Mouse (Mus musculus) adrenal gland, postnatal 25 days (tissue): ENCODE measurements around the gene Fam168b. TPM values are rescaled to one million over a fixed set of nuclear protein-coding genes. Genes with fewer than 3 reads are reported as not detected.
A peak's percentile ranks its signal among the peaks of the same experiment; 100 is the strongest.

Experiments used
- DNase-seq: peaks from one replicate; pipeline ENCODE4 v3.0.0; 2021; ENCODE audit warnings: mixed read lengths
- long read RNA-seq: library from polyadenylated mRNA; stranded (forward); transcript quantifications from one replicate; pipeline ENCODE4 v2.0.0, GENCODE M21; 2021
- total RNA-seq: library from RNA; stranded (reverse); gene quantifications from 2 replicates; pipeline ENCODE4 v1.2.3, GENCODE M21; 2021

Gene Fam168b
- 118 and 144 TPM in 2 replicates for total RNA-seq
- long read RNA-seq, full-length matches to known transcripts, result 29 of 93 reads
- long read RNA-seq, partial matches to known transcripts, result 14 of 93 reads
- long read RNA-seq, other reads (novel, unspliced or antisense), result 50 of 93 reads

DNA sequence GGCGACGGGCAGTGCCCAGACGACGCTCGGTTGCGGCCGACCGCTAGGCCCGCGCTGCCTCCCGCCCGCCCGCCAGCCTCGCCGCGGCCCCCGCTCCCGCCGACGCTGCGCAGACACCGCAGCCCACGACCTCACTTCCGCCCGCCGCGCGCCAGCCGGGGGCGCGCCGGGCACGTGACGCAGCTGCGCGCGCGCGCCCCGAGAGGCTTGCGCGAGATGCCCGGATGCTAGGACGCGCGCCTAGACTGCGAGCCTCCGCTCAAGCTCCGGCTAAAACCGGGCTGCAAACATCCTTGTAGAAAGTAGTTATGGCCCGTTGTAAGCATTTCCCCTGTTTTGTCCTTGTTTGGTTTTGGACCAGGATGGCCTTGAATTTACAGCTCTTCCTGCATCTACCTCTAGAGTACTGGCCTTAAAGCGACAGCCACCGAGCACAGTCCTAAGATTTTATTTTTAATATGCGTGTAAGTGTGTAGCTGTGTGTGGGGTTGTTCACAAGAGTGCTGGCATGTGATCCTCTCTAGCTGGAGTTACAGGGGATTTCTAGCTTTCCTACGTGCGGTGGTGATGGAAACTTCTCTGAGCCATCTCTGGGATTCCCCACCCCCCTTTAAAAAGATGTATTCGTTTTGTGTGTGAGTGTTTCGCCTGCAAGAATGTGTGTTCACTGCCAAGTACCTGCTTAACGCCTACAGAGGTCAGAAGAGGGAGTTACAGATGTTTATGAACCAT is at the start of gene Fam168b:
Fam168b (minus strand) TSS at position 179 of the 732 bp plus-strand sequence.
- DNase-seq, result peak; percentile 88

DNA sequence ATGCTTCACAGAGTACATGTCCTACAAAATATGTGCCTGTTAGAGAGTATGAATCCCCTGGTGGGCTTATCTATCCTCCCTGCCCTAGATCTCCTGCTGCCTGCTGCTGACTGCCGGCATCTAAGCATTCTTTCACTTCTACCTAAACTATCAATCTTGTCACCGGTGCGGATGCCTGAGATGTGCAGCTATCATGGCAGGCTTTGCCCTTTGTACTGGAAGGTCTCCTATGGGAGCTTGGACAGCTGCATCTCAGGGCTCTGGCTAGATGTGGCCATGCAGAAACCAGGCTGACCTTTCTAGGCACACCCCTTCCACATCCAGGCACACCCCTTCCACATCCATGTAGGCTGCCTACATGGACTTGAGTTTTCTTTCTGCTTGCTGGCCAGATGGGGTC is 49.6 kb upstream of the Fam168b start:
- DNase-seq, result no peak

DNA sequence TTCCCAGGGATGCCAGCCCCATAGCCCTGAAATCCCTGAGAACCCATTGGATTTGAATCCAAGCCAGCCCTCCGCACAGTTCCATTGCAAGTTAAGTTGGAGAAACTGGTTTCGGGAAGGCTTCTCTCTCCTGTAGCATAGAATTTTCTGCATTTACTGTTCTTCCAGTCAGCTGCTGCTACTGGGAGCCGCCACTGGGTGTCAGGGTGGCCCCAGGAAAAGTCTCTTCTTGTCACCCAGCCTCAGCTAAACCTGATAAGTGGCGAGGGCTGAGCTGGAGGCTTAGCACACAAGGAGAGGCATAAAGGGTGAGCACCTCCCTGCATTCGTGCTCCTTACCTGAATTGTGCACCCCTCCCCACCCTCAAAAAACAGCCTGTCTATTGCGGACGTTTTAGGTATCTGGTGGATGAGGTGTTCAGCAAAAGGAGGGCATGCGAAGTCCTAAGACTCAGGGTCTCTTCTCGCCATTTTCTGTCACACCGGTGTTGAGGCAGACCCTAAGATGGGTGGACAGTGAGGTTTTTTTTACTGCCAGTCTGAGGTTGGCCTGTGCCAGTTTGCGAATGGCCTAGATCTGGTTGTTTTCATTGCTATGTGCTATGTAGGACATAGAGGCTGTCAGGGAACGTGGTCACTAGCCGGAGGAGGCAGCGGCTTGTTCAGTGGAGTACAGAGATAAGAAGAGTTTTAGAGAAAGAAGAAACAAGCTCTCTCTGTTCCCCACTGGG is 48.9 kb upstream of the Fam168b start:
- DNase-seq, result peak; percentile 30

GRCm38 (mm10) chr1:34883776-34884175 is 40.9 kb upstream of the Fam168b start:
- no peak for DNase-seq

DNA sequence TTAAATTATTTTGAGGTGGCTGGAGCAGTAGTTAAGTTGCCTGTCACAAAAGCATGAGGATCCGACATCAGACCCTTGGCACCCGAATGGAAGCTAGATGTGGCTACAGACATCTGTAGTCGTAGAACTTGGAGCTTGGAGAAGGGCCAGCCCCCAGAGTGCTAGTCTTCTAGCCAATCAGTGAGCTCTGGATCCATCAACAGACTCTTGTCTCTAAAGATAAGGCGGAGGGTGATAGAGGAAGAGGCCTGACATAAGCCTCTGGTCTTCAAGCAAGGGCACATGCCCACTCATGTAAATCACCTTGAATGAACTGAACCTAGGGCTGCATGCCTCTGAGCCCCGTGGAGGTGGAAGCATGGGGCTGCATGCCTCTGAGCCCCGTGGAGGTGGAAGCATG is 36.7 kb upstream of the Fam168b start:
- no peak for DNase-seq

DNA sequence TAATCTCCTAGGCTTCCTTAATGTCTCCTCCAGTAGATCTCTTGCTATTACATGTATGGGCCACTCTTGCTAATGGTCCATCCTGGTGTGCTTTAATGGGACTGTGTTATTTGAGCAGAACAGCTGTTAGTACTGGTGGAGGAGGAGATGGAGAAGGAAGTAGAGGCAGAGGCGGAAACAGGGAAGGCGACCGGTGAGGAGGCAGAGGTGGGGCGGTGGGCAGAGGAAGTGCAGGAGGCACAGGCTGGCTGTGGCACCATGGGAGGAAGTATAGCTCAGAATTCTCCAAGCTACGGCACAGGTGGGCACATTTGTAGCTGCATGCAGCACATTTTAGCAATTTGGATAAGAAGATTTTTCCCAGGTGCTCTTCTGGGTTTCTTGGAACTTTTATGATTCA is 30.7 kb upstream of the Fam168b start:
- DNase-seq, result no peak

DNA sequence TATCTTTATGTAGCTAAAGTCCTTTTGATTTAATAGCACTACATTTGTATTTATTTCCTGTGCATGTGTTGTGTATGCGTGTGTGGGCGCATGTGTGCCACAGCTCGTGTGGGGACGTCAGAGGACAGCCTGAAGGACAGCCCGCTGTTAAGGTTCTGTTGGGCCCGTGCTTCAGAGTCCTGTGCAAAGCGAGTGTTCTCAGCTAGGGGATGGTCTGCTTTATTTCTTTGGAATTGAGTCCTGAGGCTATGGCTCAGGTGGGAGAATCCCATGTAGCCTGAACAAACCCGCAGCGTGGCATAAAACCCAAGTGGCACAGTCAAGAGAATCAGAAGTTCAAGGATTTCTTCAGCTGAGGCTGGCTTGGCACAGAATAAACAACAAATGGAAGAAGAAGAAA is 28.3 kb upstream of the Fam168b start:
- DNase-seq, result no peak

DNA sequence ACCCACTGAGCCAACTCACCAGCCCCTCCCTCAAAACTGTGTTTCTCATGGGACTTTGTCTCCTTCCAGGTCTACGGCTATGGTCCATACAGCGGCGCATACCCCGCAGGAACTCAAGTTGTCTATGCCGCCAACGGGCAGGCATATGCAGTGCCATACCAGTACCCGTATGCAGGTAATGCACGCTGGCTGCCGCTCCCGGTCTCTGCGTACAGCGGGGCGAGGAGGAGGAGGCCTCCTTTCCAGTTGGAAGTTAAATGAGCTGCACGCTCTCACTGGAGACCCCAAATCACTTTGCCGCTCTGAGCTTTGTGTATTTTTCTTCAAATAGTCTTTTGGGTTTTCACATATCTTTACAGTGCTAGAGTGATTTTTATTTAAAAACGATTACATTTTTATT is 26.4 kb upstream of the Fam168b start:
- DNase-seq, result no peak

- no peak for DNase-seq
Measured at GRCm38 (mm10) chr1:34868391-34868790, 25.5 kb upstream of the Fam168b start.

- DNase-seq, result no peak
Measured at GRCm38 (mm10) chr1:34867574-34867955, 24.7 kb upstream of the Fam168b start.

- DNase-seq, result peak; percentile 88
Measured at GRCm38 (mm10) chr1:34866815-34867573, 24.1 kb upstream of the Fam168b start.

- DNase-seq, result no peak
Measured at GRCm38 (mm10) chr1:34865866-34866265, 23.0 kb upstream of the Fam168b start.

DNA sequence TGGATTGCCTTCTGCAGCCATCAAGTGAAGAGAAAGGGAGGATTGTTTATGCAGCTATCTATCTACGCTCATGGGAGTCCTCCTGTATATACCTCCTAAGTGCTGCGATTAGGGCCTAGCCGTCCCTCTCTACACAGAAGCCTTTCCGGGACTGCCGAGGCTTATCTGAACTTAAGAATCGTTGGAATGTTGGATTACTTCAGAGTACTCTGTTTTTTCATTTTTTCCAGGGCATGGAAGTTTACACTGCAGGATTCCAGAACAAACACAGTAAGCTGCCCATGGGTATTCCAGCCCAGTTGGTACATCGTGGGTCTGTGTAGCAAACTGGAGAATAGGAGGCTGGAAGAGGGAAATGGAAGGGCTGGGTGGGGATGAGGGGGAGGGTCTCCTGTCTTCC is 21.4 kb upstream of the Fam168b start:
- DNase-seq, result no peak

- DNase-seq, result no peak
Measured at GRCm38 (mm10) chr1:34863323-34863722, 20.5 kb upstream of the Fam168b start.

DNA sequence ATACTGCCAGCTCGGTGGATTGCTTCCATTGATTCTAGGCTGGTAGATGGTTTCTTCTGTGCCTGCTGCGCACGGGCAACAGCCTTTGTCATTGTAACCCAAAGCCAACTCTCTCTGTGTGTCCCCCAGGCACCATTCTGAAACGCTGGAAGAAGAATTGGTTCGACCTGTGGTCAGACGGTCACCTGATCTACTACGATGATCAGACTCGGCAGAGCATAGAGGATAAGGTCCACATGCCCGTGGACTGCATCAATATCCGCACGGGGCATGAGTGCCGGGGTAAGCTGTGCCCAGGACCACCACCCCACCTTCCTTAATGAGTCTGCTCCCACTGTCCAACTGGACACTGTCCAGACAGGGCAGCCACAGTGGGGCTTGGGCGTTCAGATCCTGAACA is 20.0 kb upstream of the Fam168b start:
- no peak for DNase-seq

DNA sequence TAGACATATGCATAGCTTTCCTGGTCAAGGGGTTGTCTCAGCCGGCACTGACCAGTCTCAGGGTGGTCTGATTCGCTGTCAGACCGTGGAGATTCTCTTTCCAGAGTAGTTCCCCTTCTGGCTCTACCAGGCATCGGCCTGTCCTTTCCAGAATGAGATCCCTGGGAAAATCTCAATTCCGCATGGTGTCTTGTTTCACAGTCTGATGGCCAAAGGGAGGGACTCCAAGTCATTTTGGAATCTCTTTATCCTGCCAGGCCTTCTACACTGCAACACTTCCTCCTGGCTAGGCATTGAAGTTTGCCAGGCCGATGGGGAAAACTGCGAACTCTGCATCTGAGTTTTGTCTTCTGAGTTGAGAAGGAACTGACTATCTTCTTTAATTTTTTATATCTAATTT is 17.3 kb upstream of the Fam168b start:
- DNase-seq, result no peak

DNA sequence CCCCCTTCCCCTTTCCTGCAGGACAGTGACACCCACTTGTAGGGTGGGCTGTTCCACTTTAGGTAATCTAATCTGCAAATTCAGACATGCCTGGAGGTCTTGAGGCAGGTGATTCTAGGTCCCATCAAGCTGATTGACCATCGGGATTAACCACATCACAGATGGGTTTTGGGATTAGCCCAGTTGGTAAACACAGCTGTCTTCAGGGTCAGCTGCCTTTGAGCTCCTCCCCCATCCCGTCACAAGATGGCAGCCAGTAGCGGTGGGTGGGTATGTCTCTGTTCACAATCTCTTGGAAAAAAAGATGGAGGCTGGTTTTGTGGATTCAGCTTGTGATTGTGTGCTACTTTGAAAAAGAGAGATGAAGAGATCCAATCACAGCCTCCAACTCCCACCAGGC is 16.9 kb upstream of the Fam168b start:
- DNase-seq, result no peak

GRCm38 (mm10) chr1:34858671-34859070 is 15.8 kb upstream of the Fam168b start:
- DNase-seq, result no peak

DNA sequence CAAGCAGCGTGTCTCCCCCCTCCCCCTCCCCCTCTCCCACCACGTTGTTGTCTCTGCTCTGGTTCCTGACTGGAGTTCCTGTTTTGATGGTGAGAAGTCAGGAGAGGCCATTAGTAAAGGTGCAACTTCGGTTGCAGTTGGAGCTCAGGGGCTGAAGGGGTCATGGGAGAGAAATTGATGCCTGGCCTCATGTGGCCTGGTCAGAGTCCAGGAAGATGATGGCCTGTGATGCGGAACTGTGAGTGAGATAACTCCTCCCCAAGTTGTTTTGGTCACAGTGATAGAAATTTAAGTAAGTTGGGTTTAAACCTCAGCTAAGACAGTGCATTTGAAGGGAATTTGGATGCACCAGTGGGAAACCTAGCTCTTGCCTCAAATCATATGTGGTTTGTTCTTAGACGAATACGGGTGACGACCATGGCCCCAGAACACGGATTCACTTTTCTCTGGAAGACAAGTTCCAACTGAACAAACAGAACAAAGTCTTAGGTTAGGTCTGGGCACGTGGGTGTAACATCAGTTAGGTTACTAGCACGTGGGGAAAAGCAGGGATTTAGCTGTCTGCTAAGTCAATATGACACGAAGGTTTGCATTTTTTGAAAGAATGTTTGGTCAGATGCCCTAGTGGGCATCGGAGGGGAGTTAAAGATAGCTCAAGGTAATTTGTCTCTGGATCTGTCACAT is 12.3 kb upstream of the Fam168b start:
- DNase-seq, result no peak

GRCm38 (mm10) chr1:34853786-34854185 is 10.9 kb upstream of the Fam168b start:
- no peak for DNase-seq

GRCm38 (mm10) chr1:34852116-34852878 is 9.4 kb upstream of the Fam168b start:
- no peak for DNase-seq

GRCm38 (mm10) chr1:34851562-34851961 is 8.7 kb upstream of the Fam168b start:
- peak; percentile 52 for DNase-seq
